Mouse (Mus musculus): Measurements from ENCODE around the gene Tsc2.

DNA sequence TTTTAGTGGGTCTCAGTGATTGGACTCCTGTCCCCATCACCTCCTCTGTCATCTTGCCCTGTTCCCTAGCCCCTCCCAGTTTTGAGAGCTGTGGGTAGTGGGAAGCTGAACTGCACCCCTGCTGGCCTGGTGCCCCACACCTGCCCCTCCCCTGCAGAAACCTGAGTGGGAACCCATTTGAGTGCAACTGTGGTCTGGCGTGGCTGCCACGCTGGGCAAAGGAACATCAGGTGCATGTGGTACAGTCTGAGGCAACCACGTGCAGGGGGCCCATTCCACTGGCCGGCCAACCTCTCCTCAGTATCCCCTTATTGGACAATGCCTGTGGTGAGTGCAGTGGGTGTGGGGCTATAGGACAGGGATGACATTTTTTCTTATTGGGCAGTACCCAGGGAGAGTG lies 68.0 kb downstream of the Tsc2 start:
- TF ChIP-seq KAT2A (IDR thresholded peaks at IDR 0.05; ENCODE audit: insufficient replicate concordance, low read length) (no peak), POLR2A (IDR thresholded peaks at IDR 0.05; ENCODE audit: low read depth, low read length) (no peak), CTCF (conservative IDR thresholded peaks at IDR 0.05 in 1 of 2, IDR thresholded peaks at IDR 0.05 in 1 of 2; ENCODE audit: low read depth in 2 of 2, low read length in 2 of 2) (no peak), USF2 (conservative IDR thresholded peaks at IDR 0.05; ENCODE audit: low read depth, low read length) (no peak), RAD21 (IDR thresholded peaks at IDR 0.05; ENCODE audit: low read depth, low read length) (no peak), HCFC1 (IDR thresholded peaks at IDR 0.05; ENCODE audit: low read depth, low read length) (no peak)
